Mouse (Mus musculus) lung, postnatal 0 days (tissue): ENCODE data around the gene Dhx40. TPM values are rescaled to one million over a fixed set of nuclear protein-coding genes. Genes with fewer than 3 reads are reported as not detected.

Source experiments
- ATAC-seq: fragments of 200-750 bp; cut with Nextera tagmentation; 2 replicates; pipeline ENCODE4 v1.8.0; 2017; ENCODE audit warnings: moderate library complexity
- DNase-seq: peaks from one replicate; pipeline ENCODE4 v3.0.0-alpha.2; 2016; ENCODE audit warnings: low spot score
- H3K27ac ChIP-seq: fragments of 300-500 bp; sonication (generic); 2 replicates; pipeline ENCODE4 v1.5.1; 2014; ENCODE audit warnings: antibody characterized with exemption, mild to moderate bottlenecking, low read length, mixed read lengths
- H3K27me3 ChIP-seq: fragments of 300-500 bp; sonication (generic); replicated peaks from 2 replicates; pipeline ENCODE4 v1.6.1; 2014; ENCODE audit warnings: low read length, mixed read lengths; ENCODE audit not compliant: insufficient read depth
- H3K36me3 ChIP-seq: fragments of 300-500 bp; sonication (generic); 2 replicates; pipeline ENCODE4 v1.6.1; 2014; ENCODE audit warnings: low read length, mixed read lengths; ENCODE audit not compliant: insufficient read depth
- H3K4me1 ChIP-seq: fragments of 300-500 bp; sonication (generic); 2 replicates; pipeline ENCODE4 v1.6.1; 2014; ENCODE audit warnings: antibody characterized with exemption, low read depth, low read length, mixed read lengths; ENCODE audit not compliant: insufficient read depth
- H3K4me2 ChIP-seq: fragments of 300-500 bp; sonication (generic); replicated peaks from 2 replicates; pipeline ENCODE4 v1.6.1; 2014; ENCODE audit warnings: low read depth, mild to moderate bottlenecking, low read length, moderate library complexity, mixed read lengths
- H3K4me3 ChIP-seq: fragments of 300-500 bp; sonication (generic); 2 replicates; pipeline ENCODE4 v1.5.1; 2014; ENCODE audit warnings: low read depth, low read length
- H3K9ac ChIP-seq: fragments of 300-500 bp; sonication (generic); replicated peaks from 2 replicates; pipeline ENCODE4 v1.6.1; 2014; ENCODE audit warnings: low read depth, mild to moderate bottlenecking
- H3K9me3 ChIP-seq: fragments of 300-500 bp; sonication (generic); 2 replicates; pipeline ENCODE4 v1.6.1; 2016; ENCODE audit warnings: low read length, mixed read lengths
- CTCF ChIP-seq: IDR thresholded peaks from 2 replicates; pipeline ENCODE4 v1.5.1; 2016; ENCODE audit warnings: antibody characterized with exemption, mild to moderate bottlenecking
- EP300 ChIP-seq: IDR thresholded peaks from 2 replicates; pipeline ENCODE4 v1.6.1; 2016; ENCODE audit warnings: antibody characterized with exemption, mild to moderate bottlenecking, control low read depth
- WGBS: fragments of 180-500 bp; shearing (Covaris S2); extraction: QIAGEN DNeasy Blood & Tissue Kit; methylation state at CpG from one replicate; pipeline ENCODE4 v1.1.7; 2014; 5-methylcytosine and 5-hydroxymethylcytosine counted together
- polyA plus RNA-seq: library from polyadenylated mRNA; unstranded; fragments of >200 nt; fragmentation: Nextera tagmentation; extraction: Ambion mirVana; gene quantifications from 2 replicates; pipeline ENCODE4 v1.2.1, GENCODE M21; 2015

Dhx40 gene
- polyA plus RNA-seq, 1 experiment from 2014 or later = 18.9 TPM

DNA sequence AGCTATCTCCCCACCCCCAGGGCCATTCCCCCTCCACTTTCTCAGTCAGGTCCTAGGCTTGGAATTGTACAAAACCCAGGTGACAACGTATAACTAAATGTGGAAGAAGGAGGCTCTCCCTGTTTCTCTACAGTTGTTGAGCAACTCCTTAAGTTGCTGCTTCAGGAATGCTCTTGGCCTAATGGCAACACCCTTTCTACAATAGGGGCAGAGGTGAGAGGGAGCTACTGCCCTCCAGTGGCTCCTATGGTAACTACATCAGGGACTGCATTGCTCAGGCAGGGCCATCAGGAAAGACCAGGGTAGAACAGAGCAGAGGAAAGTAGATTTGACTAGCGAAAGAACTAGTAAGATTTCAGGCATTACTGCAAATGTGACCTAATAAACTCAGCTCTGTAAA is 28.8 kb upstream of the Dhx40 start:
- no peak overlapping the region for H3K4me2 ChIP-seq
- ATAC-seq = peak; percentile 90
- H3K4me1 ChIP-seq = peaks cover 3% of the 10 kb centered on the region; the same call in 1 of the 2 replicates
- H3K9ac ChIP-seq = no peak overlapping the region
- H3K27me3 ChIP-seq = no peaks in the 10 kb centered on the region
- no peaks in the 10 kb centered on the region for H3K36me3 ChIP-seq
- H3K4me3 ChIP-seq = no peak overlapping the region
- peak overlapping the region; percentile 54 for H3K27ac ChIP-seq
- peak; percentile 96 for DNase-seq
- H3K9me3 ChIP-seq = no peaks in the 10 kb centered on the region
- 29% methylated on average over 2 of the region's 2 CpGs for WGBS
- peak; percentile 60; the same call in 1 of the 2 replicates for TF ChIP-seq EP300
- peak; percentile 97 for TF ChIP-seq CTCF

DNA sequence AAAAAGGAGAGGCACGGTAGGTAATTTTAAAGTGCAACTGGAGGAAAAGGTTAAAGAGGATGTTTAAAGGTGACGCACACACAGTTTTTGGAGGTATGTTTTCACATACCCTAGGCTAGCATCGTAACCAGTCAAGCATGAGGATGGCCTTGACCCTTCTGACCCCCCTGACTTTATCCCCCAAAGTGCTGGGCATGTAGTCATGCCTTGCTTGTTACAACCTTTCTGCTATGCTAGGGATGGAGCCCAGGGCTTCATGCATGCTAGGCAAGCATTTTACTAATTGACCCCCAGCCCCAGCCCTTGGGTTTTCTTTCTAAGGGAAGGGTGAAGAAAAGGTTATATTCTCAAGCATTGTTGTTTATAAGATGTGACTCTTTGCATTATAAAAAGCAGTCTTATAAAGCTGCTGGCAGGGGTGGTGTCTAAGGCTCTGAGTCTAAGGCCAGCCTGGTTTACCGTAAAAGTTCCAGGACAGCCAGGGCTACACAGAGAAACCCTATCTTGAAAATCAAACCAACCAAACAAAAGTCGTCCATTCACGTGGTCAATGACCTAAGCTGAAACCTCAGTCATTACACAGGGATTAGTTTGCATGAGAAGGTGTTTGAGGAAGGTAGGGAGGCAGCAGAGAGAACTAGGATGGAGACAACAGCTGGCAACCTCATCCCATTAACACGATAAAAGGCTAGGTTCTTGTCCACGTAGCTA is 27.2 kb upstream of the Dhx40 start:
- WGBS = 63% methylated on average over 8 of the region's 8 CpGs
- no peak for ATAC-seq
- no peaks in the 10 kb centered on the region for H3K36me3 ChIP-seq
- TF ChIP-seq EP300 (no peak), CTCF (no peak)
- no peak for DNase-seq
- no peak overlapping the region for H3K4me2 ChIP-seq
- no peak overlapping the region for H3K9ac ChIP-seq
- no peaks in the 10 kb centered on the region for H3K27me3 ChIP-seq
- no peaks in the 10 kb centered on the region for H3K4me1 ChIP-seq
- no peak overlapping the region for H3K4me3 ChIP-seq
- no peaks in the 10 kb centered on the region for H3K9me3 ChIP-seq
- no peak overlapping the region for H3K27ac ChIP-seq

DNA sequence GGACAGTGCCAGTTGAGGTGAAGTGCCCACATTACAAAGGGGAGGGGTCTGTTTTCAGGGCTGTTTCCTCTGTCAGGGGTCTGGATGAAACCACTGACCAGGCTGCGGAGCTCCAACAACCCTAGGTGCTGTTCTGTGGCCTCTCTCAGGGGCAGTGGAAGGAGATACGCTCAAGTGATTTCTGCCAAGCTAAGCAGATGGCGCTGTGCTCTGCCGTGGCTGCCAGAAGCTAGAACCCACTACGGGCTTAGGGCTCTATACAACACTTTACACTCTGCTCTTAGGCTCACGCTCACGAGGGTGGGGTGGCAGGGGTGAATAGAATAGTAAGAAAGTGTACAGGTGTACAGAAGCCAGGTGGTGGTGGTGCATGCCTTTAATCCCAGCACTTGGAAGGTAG is 26.5 kb upstream of the Dhx40 start:
- H3K36me3 ChIP-seq = no peaks in the 10 kb centered on the region
- WGBS = 83% methylated on average over 7 of the region's 7 CpGs

DNA sequence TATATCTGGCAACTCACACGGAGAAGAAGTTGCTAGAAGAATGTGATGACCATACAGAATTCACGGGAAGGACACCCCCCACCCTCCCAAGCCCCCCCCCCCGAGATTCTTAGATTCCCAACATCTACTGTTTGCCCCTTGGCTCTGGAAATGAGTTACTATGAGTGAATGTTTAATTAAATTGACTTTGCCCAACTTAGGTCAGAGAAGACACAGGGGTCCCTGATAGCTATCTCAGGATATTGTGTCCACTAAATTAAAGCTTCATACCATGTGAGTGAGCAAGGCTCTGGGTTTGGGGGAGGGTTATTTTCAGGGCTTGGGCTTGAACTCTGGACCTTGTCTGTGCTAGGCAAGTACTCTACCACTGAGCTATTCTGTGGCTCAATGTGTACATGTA is 25.6 kb upstream of the Dhx40 start:
- ATAC-seq (no peak), DNase-seq (no peak)
- WGBS = 51% methylated on average over 3 of the region's 3 CpGs
- Histone ChIP-seq H3K9ac (no peak overlapping the region), H3K27ac (no peak overlapping the region), H3K4me2 (no peak overlapping the region), H3K4me1 (no peaks in the 10 kb centered on the region), H3K4me3 (no peak overlapping the region), H3K27me3 (no peaks in the 10 kb centered on the region), H3K9me3 (no peaks in the 10 kb centered on the region), H3K36me3 (no peaks in the 10 kb centered on the region)
- TF ChIP-seq CTCF = no peak
- TF ChIP-seq EP300 = no peak

More for the DNA sequence above, 26.5 kb upstream of the Dhx40 start:
- no peak for TF ChIP-seq CTCF
- TF ChIP-seq EP300 = no peak
- H3K9ac ChIP-seq = no peak overlapping the region
- H3K4me3 ChIP-seq = no peak overlapping the region
- H3K27ac ChIP-seq = no peak overlapping the region
- DNase-seq = no peak
- no peak overlapping the region for H3K4me2 ChIP-seq
- H3K27me3 ChIP-seq = no peaks in the 10 kb centered on the region
- no peaks in the 10 kb centered on the region for H3K4me1 ChIP-seq
- no peaks in the 10 kb centered on the region for H3K9me3 ChIP-seq
- no peak for ATAC-seq

DNA sequence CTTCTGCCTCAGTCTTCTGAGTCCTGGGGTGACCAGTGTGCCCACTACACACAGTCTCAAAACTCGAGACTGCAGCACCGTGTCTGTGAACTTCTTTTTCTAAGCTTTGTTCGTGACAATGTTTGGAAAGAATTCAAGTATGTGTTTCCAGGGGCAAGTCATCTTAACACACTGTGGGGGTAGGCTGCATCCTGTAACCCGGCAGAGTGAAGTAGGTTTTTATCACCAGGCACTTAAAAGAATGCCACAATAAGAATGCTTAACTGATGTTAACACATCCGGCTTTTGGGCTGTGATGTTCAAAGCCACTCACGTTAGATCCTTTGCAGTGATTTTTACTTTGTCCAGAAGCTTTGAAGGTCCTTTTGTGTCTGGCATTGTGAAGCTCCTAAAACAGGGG is 20.9 kb upstream of the Dhx40 start:
- no peaks in the 10 kb centered on the region for H3K27me3 ChIP-seq
- H3K36me3 ChIP-seq = no peaks in the 10 kb centered on the region
- DNase-seq (peak; percentile 72), ATAC-seq (peak; percentile 75)
- 5% methylated on average over 6 of the region's 6 CpGs for WGBS
- no peak for TF ChIP-seq CTCF
- TF ChIP-seq EP300 = no peak
- no peak overlapping the region for H3K4me2 ChIP-seq
- no peak overlapping the region; the same call in 1 of the 2 replicates for H3K27ac ChIP-seq
- H3K9me3 ChIP-seq = no peaks in the 10 kb centered on the region
- H3K4me1 ChIP-seq = no peaks in the 10 kb centered on the region
- no peak overlapping the region for H3K4me3 ChIP-seq
- no peak overlapping the region for H3K9ac ChIP-seq

DNA sequence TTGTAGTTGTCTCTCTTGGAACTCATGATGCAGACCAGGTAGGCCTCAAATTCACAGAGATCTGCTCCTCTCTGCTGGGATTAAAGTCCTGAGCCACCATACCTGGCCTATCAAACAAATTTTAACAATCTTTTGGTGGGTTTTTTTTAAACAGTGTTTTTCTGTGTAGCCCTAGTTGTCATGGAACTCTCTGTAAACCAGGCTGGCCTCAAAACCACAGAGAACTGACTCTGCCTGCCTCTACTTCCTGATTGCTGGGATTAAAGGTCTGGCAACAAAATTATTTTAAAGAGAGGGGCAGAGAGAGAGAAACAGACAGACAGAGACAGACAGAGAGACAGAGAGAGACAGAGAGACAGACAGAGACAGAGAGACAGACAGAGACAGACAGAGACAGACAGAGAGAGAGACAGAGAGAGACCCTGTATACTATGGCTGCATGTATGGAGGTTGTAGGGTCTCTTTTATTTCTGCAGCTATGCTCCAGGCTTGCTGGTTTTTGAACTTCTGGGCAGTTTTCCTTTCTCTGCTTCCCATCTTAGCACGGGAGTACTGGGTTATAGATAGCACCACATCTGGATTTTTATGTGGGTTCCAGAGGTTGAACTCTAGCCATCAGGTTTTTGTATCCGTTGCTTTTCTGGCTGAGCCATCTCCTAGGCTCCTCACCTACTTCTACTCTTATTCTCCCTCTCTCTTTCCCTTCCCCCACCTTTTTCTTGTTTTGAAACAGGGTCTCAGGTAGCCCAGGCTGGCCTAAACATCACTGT is 20.1 kb upstream of the Dhx40 start:
- no peaks in the 10 kb centered on the region for H3K27me3 ChIP-seq
- no peak overlapping the region for H3K4me2 ChIP-seq
- H3K9ac ChIP-seq = no peak overlapping the region
- H3K27ac ChIP-seq = no peak overlapping the region
- no peaks in the 10 kb centered on the region for H3K36me3 ChIP-seq
- no peaks in the 10 kb centered on the region for H3K4me1 ChIP-seq
- no peaks in the 10 kb centered on the region for H3K9me3 ChIP-seq
- TF ChIP-seq EP300 = no peak
- TF ChIP-seq CTCF = no peak
- H3K4me3 ChIP-seq = no peak overlapping the region
- no peak for DNase-seq
- 62% methylated on average over 2 of the region's 2 CpGs for WGBS
- no peak for ATAC-seq
